Mouse (Mus musculus) right cerebral cortex, postnatal 36 days (tissue): Measurements from ENCODE around the gene Adcy9.

Source experiments
- DNase-seq, 2 experiments: peaks; one replicate each; pipeline ENCODE4 v3.0.0; 2022; ENCODE audit warnings: low spot score in 2 of 2, mixed read lengths in 1 of 2

The Adcy9 gene

GRCm38 (mm10) chr16:4418776-4419545 is 1.3 kb downstream of the Adcy9 start:
- no peak for DNase-seq

- DNase-seq, result no peak
These were observed 2.2 kb downstream of the Adcy9 start for GRCm38 (mm10) chr16:4418072-4418471.

GRCm38 (mm10) chr16:4417455-4417854 is 2.8 kb downstream of the Adcy9 start:
- no peak for DNase-seq

GRCm38 (mm10) chr16:4414881-4415585 is 5.3 kb downstream of the Adcy9 start:
- DNase-seq, result no peak

- DNase-seq, result no peak
These were observed 6.1 kb downstream of the Adcy9 start for GRCm38 (mm10) chr16:4413988-4414880.

GRCm38 (mm10) chr16:4413301-4413700 is 7.0 kb downstream of the Adcy9 start:
- DNase-seq, result no peak

- DNase-seq, result no peak
These were observed 8.0 kb downstream of the Adcy9 start for GRCm38 (mm10) chr16:4412298-4412697.

GRCm38 (mm10) chr16:4411296-4411695 is 9.0 kb downstream of the Adcy9 start:
- no peak for DNase-seq

GRCm38 (mm10) chr16:4407536-4407935 is 12.8 kb downstream of the Adcy9 start:
- DNase-seq, result no peak

- no peak for DNase-seq
These were observed 13.6 kb downstream of the Adcy9 start for GRCm38 (mm10) chr16:4406706-4407105.

GRCm38 (mm10) chr16:4406047-4406586 is 14.2 kb downstream of the Adcy9 start:
- no peak for DNase-seq

GRCm38 (mm10) chr16:4404933-4405761 is 15.2 kb downstream of the Adcy9 start:
- DNase-seq, result no peak

- DNase-seq, result no peak
These were observed 19.2 kb downstream of the Adcy9 start for GRCm38 (mm10) chr16:4401109-4401508.

- DNase-seq, result no peak
These were observed 20.7 kb downstream of the Adcy9 start for GRCm38 (mm10) chr16:4399471-4400223.

GRCm38 (mm10) chr16:4398782-4399181 is 21.5 kb downstream of the Adcy9 start:
- DNase-seq, result no peak

- no peak for DNase-seq
These were observed 22.7 kb downstream of the Adcy9 start for GRCm38 (mm10) chr16:4397636-4398035.

GRCm38 (mm10) chr16:4395687-4396341 is 24.5 kb downstream of the Adcy9 start:
- no peak for DNase-seq

GRCm38 (mm10) chr16:4394991-4395590 is 25.2 kb downstream of the Adcy9 start:
- DNase-seq, result no peak

- no peak for DNase-seq
These were observed 36.7 kb downstream of the Adcy9 start for GRCm38 (mm10) chr16:4383473-4384038.
